Mouse (Mus musculus) mouse embryonic stem cell (cell line): Measurements from ENCODE around the gene 2510002D24Rik.

ENCODE experiments used
- in situ Hi-C, 2 experiments: fragments of 300-500 bp; cut with MboI; formaldehyde crosslinking; loops; 1 replicate in 1 of 2; 3 replicates in 1 of 2; pipeline ENCODE4 v1.14.3; 2019 to 2020; ENCODE audit warnings: low sequenced_read_pairs in 2 of 2, low pct_unique_long_range_greater_than_20kb in 1 of 2, mixed read lengths in 1 of 2; ENCODE audit not compliant: unreplicated experiment in 1 of 2

2510002D24Rik gene

GRCm38 (mm10) chr16:18836468-18837208, at the start of gene 2510002D24Rik, which contains the start of gene Gm28539:
Gene 2510002D24Rik, plus strand, starts transcription at chr16:18836578.
Gene Gm28539, plus strand, starts transcription at chr16:18836584.
- in situ Hi-C loops, result no loop called here

DNA sequence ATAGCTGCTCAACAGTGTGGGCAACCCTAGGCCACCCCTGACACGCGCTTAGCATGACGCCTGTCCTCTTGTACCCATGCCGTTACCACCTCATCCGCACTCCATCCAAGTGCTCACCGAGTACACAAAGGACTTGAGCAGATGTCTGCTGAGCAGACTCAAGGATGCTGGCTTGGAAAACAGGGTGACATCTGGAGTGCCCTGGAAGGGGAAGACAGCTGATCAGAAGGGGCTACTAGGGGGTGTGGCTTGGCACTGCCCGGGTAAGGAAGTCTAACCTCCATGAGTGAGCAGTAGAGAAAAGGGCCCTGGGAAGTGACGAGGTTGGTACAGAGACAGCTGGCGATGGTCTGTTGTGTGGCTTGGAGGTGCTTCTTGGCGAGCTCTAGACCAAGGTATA, 49.7 kb upstream of the 2510002D24Rik start:
- in situ Hi-C loops, result no loop called here

GRCm38 (mm10) chr16:18788627-18789406, 47.6 kb upstream of the 2510002D24Rik start:
- in situ Hi-C loops, result no loop called here

GRCm38 (mm10) chr16:18795223-18795899, 41.0 kb upstream of the 2510002D24Rik start:
- in situ Hi-C loops, result loop anchor here in 1 of 2 experiments (5.0 kb wide), 1 partner anchor 103 kb away; no protein-coding TSS in a partner anchor

- in situ Hi-C loops, result loop anchor here in 1 of 2 experiments (5.0 kb wide), 1 partner anchor 104 kb away; no protein-coding TSS in a partner anchor
Observed at GRCm38 (mm10) chr16:18796645-18797044, 39.7 kb upstream of the 2510002D24Rik start.

- in situ Hi-C loops, result loop anchor here in 1 of 2 experiments (5.0 kb wide), 1 partner anchor 106 kb away; no protein-coding TSS in a partner anchor
Observed at GRCm38 (mm10) chr16:18798151-18798550, 38.2 kb upstream of the 2510002D24Rik start.

GRCm38 (mm10) chr16:18798841-18799240, 37.5 kb upstream of the 2510002D24Rik start:
- in situ Hi-C loops, result loop anchor here in 1 of 2 experiments (5.0 kb wide), 1 partner anchor 107 kb away; no protein-coding TSS in a partner anchor

GRCm38 (mm10) chr16:18805746-18806145, 30.6 kb upstream of the 2510002D24Rik start:
- in situ Hi-C loops, result no loop called here

DNA sequence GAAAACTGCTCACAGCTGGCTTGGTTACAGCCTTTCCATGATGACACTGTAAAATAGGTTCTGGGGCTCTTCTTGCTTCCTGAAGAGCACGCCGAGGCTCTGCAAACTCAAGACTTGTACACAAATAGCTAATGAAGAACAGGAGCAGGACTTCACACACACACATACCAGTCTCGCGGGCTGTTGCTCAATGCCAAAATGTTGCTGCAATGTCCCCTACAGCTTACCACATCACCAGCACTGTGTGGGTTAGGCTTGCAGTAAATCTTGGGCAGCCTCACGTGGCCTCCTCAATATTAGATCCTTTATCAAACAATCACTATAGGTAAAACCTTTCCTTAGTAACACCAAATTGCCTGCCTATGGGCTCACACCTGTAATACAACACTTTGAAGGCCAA, 27.4 kb upstream of the 2510002D24Rik start:
- in situ Hi-C loops, result no loop called here

DNA sequence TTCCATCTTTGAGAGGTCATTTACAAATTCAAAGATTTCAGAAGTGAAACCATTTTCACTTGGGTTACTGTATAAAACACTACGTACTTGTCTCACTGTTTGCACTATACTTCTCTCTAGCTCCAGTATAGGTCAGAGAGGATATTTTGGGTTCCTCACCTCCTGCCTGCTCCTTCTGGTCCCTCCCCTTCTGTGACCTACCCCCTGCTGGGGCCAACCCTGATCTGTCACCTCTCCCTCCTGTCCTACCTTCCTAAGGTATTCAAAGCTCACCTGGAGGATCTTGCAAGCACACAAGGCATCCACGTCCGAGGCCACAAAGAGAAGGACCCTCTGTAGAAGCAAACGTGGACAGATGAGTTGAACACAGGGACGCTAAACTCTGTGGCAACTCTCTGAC, 25.3 kb upstream of the 2510002D24Rik start:
- in situ Hi-C loops, result no loop called here

DNA sequence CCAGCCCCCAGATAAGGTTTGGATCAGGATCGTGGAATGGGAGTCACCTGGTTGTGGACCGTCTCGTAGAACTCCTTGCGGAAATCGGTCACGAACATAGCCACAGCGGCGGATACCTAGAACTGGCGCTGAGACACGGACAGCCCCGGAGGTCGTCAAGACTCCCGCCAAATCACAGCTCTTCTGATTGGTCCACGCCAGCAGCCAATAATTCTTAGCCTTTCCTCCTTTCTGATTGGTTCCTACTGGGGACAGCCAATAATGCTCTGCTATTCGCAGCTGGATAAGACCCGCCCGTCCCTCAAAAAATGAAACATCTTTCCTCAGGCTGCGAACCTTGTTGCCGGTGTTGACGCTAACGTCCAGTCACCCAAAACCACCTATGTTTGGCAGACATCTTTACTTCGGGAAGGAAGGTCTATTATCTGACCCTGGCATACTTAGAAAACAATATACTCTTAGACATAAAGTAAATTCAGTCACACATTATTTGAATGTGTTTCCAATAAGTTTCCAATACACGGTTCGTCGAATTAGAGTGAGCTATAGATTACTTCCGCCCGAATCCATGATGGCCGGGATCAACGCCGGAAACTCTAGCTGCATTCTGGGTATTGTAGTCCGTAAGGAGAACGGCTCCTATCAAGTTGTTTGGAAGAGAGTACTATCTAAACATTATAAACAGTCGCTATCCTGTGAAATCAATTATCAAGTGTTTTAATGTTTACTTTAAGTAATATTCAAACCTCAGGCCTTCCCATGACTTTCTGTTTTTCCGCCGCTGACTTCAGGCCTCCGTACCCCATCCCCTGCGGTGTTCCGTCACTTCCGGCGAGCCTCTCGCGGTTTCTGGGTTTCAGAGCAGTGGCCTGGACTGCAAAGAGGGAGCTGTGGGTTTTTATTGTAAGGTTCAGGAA, 24.7 kb upstream of the 2510002D24Rik start, which contains the start of the genes Ufd1 and Cdc45:
TSS of gene Ufd1 (plus strand) at position 312 of the 917 bp plus-strand sequence.
TSS of gene Cdc45 (minus strand) at position 520 of the 917 bp plus-strand sequence.
- in situ Hi-C loops, result no loop called here

GRCm38 (mm10) chr16:18812385-18812910, 23.9 kb upstream of the 2510002D24Rik start:
- in situ Hi-C loops, result no loop called here

DNA sequence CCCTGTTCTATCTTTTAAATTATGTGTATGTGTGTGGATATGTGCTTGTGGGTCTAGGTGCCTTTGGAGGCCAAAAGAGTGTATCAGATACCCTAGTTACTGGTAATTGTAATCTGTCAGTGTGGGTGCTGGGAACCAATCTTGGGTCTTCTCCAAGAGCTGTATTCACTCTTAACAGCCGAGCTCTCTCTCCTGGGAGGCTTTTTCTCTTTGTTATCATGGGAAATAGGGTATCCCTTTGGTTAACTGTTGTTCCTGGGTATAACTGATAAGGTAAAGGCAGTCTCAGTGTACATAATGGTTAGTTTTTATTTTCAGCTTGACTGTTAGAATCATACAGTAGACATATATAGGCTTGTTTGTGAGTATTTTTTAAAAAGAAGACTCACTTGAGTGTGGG, 14.0 kb upstream of the 2510002D24Rik start:
- in situ Hi-C loops, result no loop called here

GRCm38 (mm10) chr16:18822925-18823324, 13.5 kb upstream of the 2510002D24Rik start:
- in situ Hi-C loops, result no loop called here

DNA sequence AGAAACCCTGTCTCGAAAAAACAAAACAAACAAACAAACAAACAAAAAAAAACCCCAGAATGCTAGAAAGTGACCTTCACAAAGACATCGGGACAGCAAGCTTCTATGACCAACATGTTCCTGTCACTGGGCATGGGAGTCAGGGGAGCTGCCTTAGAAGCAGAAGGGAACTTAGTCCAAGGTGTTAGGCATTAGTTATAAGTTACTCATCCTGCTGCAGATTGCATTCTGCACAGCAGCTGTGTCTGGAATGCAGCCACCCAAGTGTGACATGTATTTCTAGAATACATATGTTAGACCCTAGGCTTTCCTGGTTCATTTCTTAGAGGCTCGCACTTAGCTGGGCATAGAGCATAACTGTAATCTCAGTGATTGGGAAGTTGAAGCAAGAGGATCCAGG, 7.7 kb upstream of the 2510002D24Rik start:
- in situ Hi-C loops, result no loop called here

DNA sequence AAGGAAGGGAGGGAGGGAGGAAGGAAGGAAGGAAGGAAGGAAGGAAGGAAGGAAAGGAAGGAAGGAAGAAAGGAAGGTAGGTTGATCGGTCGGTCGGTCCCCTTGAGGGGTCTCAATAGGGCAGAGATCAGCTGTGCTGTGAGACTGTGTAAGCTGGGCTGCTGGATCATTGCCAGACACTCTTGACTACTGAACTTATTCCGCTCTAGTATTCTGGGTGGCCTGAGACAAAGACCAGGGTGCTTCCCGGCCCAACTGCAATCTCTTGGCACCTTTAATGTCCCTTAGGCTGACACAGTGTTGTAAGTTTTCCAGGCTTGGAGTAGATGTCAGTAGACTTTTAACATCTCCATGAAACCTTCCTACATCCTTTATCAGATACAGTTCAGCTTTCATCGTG, 7.3 kb upstream of the 2510002D24Rik start:
- in situ Hi-C loops, result no loop called here

- in situ Hi-C loops, result no loop called here
Observed at GRCm38 (mm10) chr16:18833486-18833885, 2.9 kb upstream of the 2510002D24Rik start.
